Mouse (Mus musculus) stomach, postnatal 0 days (tissue): ENCODE results near the gene Mutyh.

ENCODE experiments used
- CTCF ChIP-seq: IDR thresholded peaks from 2 replicates; pipeline ENCODE4 v1.5.1; 2016; ENCODE audit warnings: antibody characterized with exemption, low read depth, mild to moderate bottlenecking, moderate library complexity
- EP300 ChIP-seq: optimal IDR thresholded peaks from 2 replicates; pipeline ENCODE3; 2016; ENCODE audit warnings: antibody characterized with exemption

GRCm38 (mm10) chr4:116824541-116825004, 17.1 kb downstream of the Mutyh start:
- TF ChIP-seq CTCF, result no peak
- TF ChIP-seq EP300, result no peak
